Mouse (Mus musculus): Measurements from ENCODE around the gene Adck1.

DNA sequence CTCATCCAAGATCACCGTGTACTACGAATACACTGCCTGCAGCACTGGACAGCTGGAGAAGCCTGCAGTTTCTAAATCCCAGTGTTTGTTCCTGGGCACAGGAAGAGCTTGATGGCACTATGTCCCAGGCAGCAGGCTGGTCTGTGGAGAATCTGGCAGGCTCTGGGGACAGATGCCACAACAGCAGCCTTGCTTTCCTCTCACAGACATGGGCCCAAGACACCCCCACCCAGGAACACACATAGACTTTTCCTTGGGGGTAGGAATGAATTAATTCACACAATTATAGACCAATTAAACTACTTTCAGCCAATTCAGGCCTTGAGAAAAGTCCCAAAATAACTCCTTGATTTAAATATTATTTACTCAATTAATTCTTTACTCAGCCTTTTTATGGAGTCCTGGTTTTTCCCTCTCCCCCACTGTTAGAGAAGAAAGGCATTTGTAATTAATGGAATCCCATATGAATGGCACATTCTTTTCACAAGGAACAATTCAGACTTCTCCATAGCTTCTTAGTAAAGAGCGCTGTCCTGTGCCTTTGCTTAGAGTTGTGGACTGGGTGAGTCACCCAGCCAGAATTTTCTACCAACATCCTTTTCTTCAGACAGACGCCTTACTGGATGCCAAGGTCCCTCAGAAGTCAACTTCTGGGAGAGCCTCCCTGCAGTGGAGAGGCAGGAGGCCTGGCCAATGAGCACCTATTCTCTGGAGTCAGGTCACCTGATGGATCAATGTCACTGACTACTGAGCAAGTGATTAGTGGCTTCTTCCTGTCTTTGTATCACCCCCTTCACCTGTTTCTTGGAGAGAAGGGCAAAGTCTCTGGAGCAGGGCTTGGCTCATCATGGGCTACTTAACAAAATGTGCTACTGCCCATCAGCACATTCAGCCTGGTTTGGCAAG is 90.6 kb downstream of the Adck1 start:
- TF ChIP-seq EP300 (IDR thresholded peaks at IDR 0.05; ENCODE audit: low read depth in 1 of 2, low read length in 2 of 2) (no peak), HCFC1 (IDR thresholded peaks at IDR 0.05; ENCODE audit: low read depth, low read length) (no peak), KAT2A (conservative IDR thresholded peaks at IDR 0.05; ENCODE audit: low read depth, low read length) (no peak), TBP (IDR thresholded peaks at IDR 0.05; ENCODE audit: low read depth, low read length) (no peak), GATA1 (IDR thresholded peaks at IDR 0.05; ENCODE audit: low read depth, low read length) (no peak)
